Mouse (Mus musculus) hematopoietic stem cell, adult 5-6 weeks (primary cell): ENCODE results near the gene Ppm1f. TPM values are rescaled to one million over a fixed set of nuclear protein-coding genes. Genes with fewer than 3 reads are reported as not detected.

ENCODE experiments used
- ATAC-seq, 2 experiments: fragments of 125-278 bp in 1 of 2; replicated peaks in 1 of 2; 2 replicates each; pipeline ENCODE4 v1.8.0; 2016 to 2017; ENCODE audit warnings: inconsistent platforms in 2 of 2, mild to moderate bottlenecking in 2 of 2, moderate number of reproducible peaks in 2 of 2, low read depth in 1 of 2, moderate TSS enrichment in 1 of 2; ENCODE audit not compliant: low FRiP score in 2 of 2, poor library complexity in 2 of 2, severe bottlenecking in 2 of 2, insufficient read depth in 1 of 2, low TSS enrichment in 1 of 2
- total RNA-seq: library from RNA; stranded (forward); fragments of 172-1452, 232-1000 nt; gene quantifications from 2 replicates; pipeline ENCODE4 v1.2.3, GENCODE M21; 2017

The Ppm1f gene
- total RNA-seq, 1 experiment from 2014 or later, result 24.6 TPM

- ATAC-seq, result no peak
Observed at GRCm38 (mm10) chr16:16966290-16966689, 70.0 kb downstream of the Ppm1f start.

Other genes starting within 250 kb of the Ppm1f start
- not detected in 2 replicates for gene Olfr19, start 220.1 kb upstream of the Ppm1f start, total RNA-seq
- 6.2 and 7.3 TPM in 2 replicates for gene Spag6l, start 67.0 kb upstream of the Ppm1f start, total RNA-seq
- not detected in 2 replicates for gene Igll1, start 32.5 kb upstream of the Ppm1f start, total RNA-seq
- 76.3 and 81.4 TPM in 2 replicates for gene Top3b, start 25.7 kb upstream of the Ppm1f start, total RNA-seq
- 0.99 TPM in 1 of 2 replicates, not detected in the other for gene Vpreb1, start 25.6 kb upstream of the Ppm1f start, total RNA-seq
- 119 and 156 TPM in 2 replicates for gene Mapk1, start 86.9 kb downstream of the Ppm1f start, total RNA-seq
- gene Ypel1, start 173.2 kb downstream of the Ppm1f start, total RNA-seq, result 13.5 and 14.4 TPM in 2 replicates
- gene Ppil2, start 214.8 kb downstream of the Ppm1f start, total RNA-seq, result 85.2 and 117 TPM in 2 replicates
- 5.0 and 9.0 TPM in 2 replicates for gene 2610318N02Rik, start 228.7 kb downstream of the Ppm1f start, total RNA-seq
- 24.2 and 26.2 TPM in 2 replicates for gene Sdf2l1, start 235.9 kb downstream of the Ppm1f start, total RNA-seq
- 16.1 and 16.8 TPM in 2 replicates for gene Ydjc, start 248.2 kb downstream of the Ppm1f start, total RNA-seq